Mouse (Mus musculus) bone marrow macrophage, adult 2 months (primary cell): ENCODE measurements around the gene Catsper4.

Experiments
- CTCF ChIP-seq: IDR thresholded peaks from 2 replicates; pipeline ENCODE4 v1.5.1; 2012; ENCODE audit warnings: low read depth, mild to moderate bottlenecking, low read length, moderate library complexity
- POLR2A ChIP-seq: IDR thresholded peaks from 2 replicates; pipeline ENCODE4 v1.6.1; 2012; ENCODE audit warnings: mild to moderate bottlenecking, low read depth, low read length, borderline replicate concordance

DNA sequence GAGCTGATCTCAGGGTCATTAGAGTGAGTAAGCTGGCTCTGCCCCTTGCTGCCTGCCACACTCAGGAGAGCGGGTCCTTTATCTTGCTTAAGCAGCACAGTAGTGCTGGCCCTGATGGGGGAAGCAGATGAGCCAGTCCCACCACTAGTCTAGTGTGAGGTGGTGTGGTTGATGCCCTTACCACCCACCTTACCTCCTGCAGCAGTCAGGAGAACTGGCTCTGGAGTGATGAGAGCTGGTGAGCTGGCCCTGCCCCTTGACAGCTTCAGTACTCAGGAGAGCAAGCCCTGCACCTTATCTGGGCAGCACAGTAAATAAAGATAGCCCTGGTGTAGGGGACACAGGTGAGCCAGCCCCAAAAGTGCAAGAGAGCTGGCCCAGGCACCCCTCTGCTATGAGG is 46.1 kb downstream of the Catsper4 start:
- TF ChIP-seq CTCF (no peak), POLR2A (no peak)
